Mouse (Mus musculus): ENCODE data around the gene Mrpl2. TPM values are rescaled to one million over a fixed set of nuclear protein-coding genes. Genes with fewer than 3 reads are reported as not detected.
A peak's percentile ranks its signal among the peaks of the same experiment; 100 is the strongest.

The Mrpl2 gene
- 66.1 and 74.9 TPM in 2 replicates for polyA plus RNA-seq (2015; fragmentation: Nextera tagmentation; extraction: Ambion mirVana)

- peak within 1 kb of the TSS; percentile 77 for H3K9ac ChIP-seq (replicated peaks; ENCODE audit: low read depth, low read length)
- peak within 1 kb of the TSS; percentile 69 for H3K4me3 ChIP-seq (replicated peaks; ENCODE audit: low read length)
- H3K4me1 ChIP-seq (replicated peaks; ENCODE audit: control insufficient read depth, insufficient read depth, low read length), result peaks cover 24% of the 10 kb centered on the region
- no peaks in the 10 kb centered on the region for H3K27me3 ChIP-seq (replicated peaks; ENCODE audit: control insufficient read depth, insufficient read depth, low read length)
- H3K9me3 ChIP-seq (ENCODE audit: control insufficient read depth, low read length), result no peaks in the 10 kb centered on the region
- peak within 1 kb of the TSS; percentile 86 for H3K27ac ChIP-seq (ENCODE audit: low read length)
- peak within 1 kb of the TSS; percentile 96 for H3K4me2 ChIP-seq (ENCODE audit: low read length)
- H3K36me3 ChIP-seq (ENCODE audit: control insufficient read depth, insufficient read depth), result peaks cover 9% of the 10 kb centered on the region; the same call in 1 of the 2 replicates
- ATAC-seq, result peak; percentile 75
- WGBS, result under 1% methylated on average over 53 of the region's 53 CpGs
Measured at GRCm38 (mm10) chr17:46645561-46646321, at the start of gene Mrpl2, which contains the start of gene Klc4. Gene Mrpl2 (plus strand): TSS chr17:46646229. Gene Klc4 (minus strand): TSS chr17:46646022.

GRCm38 (mm10) chr17:46597956-46598355, 48.1 kb upstream of the Mrpl2 start:
- no peak overlapping the region for H3K4me3 ChIP-seq (replicated peaks; ENCODE audit: low read length)
- H3K4me1 ChIP-seq (replicated peaks; ENCODE audit: control insufficient read depth, insufficient read depth, low read length), result peaks cover 4% of the 10 kb centered on the region
- H3K9ac ChIP-seq (replicated peaks; ENCODE audit: low read depth, low read length), result no peak overlapping the region
- WGBS, result 96% methylated on average over 11 of the region's 11 CpGs
- no peaks in the 10 kb centered on the region for H3K36me3 ChIP-seq (ENCODE audit: control insufficient read depth, insufficient read depth)
- no peak for ATAC-seq
- H3K9me3 ChIP-seq (ENCODE audit: control insufficient read depth, low read length), result no peaks in the 10 kb centered on the region
- no peak overlapping the region for H3K27ac ChIP-seq (ENCODE audit: low read length)
- H3K27me3 ChIP-seq (replicated peaks; ENCODE audit: control insufficient read depth, insufficient read depth, low read length), result no peaks in the 10 kb centered on the region
- H3K4me2 ChIP-seq (ENCODE audit: low read length), result no peak overlapping the region

GRCm38 (mm10) chr17:46598963-46599362, 47.1 kb upstream of the Mrpl2 start:
- Histone ChIP-seq H3K36me3 (ENCODE audit: control insufficient read depth, insufficient read depth) (no peaks in the 10 kb centered on the region), H3K4me1 (replicated peaks; ENCODE audit: control insufficient read depth, insufficient read depth, low read length) (0 out of 2 replicates have a peak, but pooled peaks cover 3% of the 10 kb centered on the region), H3K9ac (replicated peaks; ENCODE audit: low read depth, low read length) (no peak overlapping the region), H3K4me2 (ENCODE audit: low read length) (no peak overlapping the region), H3K27ac (ENCODE audit: low read length) (no peak overlapping the region), H3K4me3 (replicated peaks; ENCODE audit: low read length) (no peak overlapping the region), H3K9me3 (ENCODE audit: control insufficient read depth, low read length) (no peaks in the 10 kb centered on the region), H3K27me3 (replicated peaks; ENCODE audit: control insufficient read depth, insufficient read depth, low read length) (no peaks in the 10 kb centered on the region)
- no peak for ATAC-seq
- 84% methylated on average over 4 of the region's 4 CpGs for WGBS

GRCm38 (mm10) chr17:46600569-46600968, 45.5 kb upstream of the Mrpl2 start:
- 84% methylated on average over 2 of the region's 2 CpGs for WGBS
- no peak overlapping the region for H3K4me3 ChIP-seq (replicated peaks; ENCODE audit: low read length)

GRCm38 (mm10) chr17:46602212-46602611, 43.8 kb upstream of the Mrpl2 start:
- H3K27me3 ChIP-seq (replicated peaks; ENCODE audit: control insufficient read depth, insufficient read depth, low read length), result no peaks in the 10 kb centered on the region
- no peaks in the 10 kb centered on the region for H3K36me3 ChIP-seq (ENCODE audit: control insufficient read depth, insufficient read depth)
- H3K4me2 ChIP-seq (ENCODE audit: low read length), result no peak overlapping the region
- H3K4me1 ChIP-seq (replicated peaks; ENCODE audit: control insufficient read depth, insufficient read depth, low read length), result peaks cover 8% of the 10 kb centered on the region; the same call in 1 of the 2 replicates
- no peak overlapping the region for H3K9ac ChIP-seq (replicated peaks; ENCODE audit: low read depth, low read length)
- H3K4me3 ChIP-seq (replicated peaks; ENCODE audit: low read length), result no peak overlapping the region
- no peak overlapping the region for H3K27ac ChIP-seq (ENCODE audit: low read length)
- no peak for ATAC-seq
- no peaks in the 10 kb centered on the region for H3K9me3 ChIP-seq (ENCODE audit: control insufficient read depth, low read length)
- WGBS, result 78% methylated on average over 9 of the region's 9 CpGs

More at GRCm38 (mm10) chr17:46600569-46600968, 45.5 kb upstream of the Mrpl2 start:
- peaks cover 8% of the 10 kb centered on the region; the same call in 1 of the 2 replicates for H3K4me1 ChIP-seq (replicated peaks; ENCODE audit: control insufficient read depth, insufficient read depth, low read length)
- H3K9ac ChIP-seq (replicated peaks; ENCODE audit: low read depth, low read length), result no peak overlapping the region
- ATAC-seq, result no peak
- H3K4me2 ChIP-seq (ENCODE audit: low read length), result no peak overlapping the region
- H3K36me3 ChIP-seq (ENCODE audit: control insufficient read depth, insufficient read depth), result no peaks in the 10 kb centered on the region
- H3K9me3 ChIP-seq (ENCODE audit: control insufficient read depth, low read length), result no peaks in the 10 kb centered on the region
- H3K27me3 ChIP-seq (replicated peaks; ENCODE audit: control insufficient read depth, insufficient read depth, low read length), result no peaks in the 10 kb centered on the region
- no peak overlapping the region for H3K27ac ChIP-seq (ENCODE audit: low read length)

GRCm38 (mm10) chr17:46603229-46603628, 42.8 kb upstream of the Mrpl2 start:
- H3K4me1 ChIP-seq (replicated peaks; ENCODE audit: control insufficient read depth, insufficient read depth, low read length), result peaks cover 8% of the 10 kb centered on the region; the same call in 1 of the 2 replicates
- no peak for ATAC-seq
- no peaks in the 10 kb centered on the region for H3K36me3 ChIP-seq (ENCODE audit: control insufficient read depth, insufficient read depth)
- H3K4me3 ChIP-seq (replicated peaks; ENCODE audit: low read length), result no peak overlapping the region
- no peak overlapping the region for H3K27ac ChIP-seq (ENCODE audit: low read length)
- 95% methylated on average over 4 of the region's 4 CpGs for WGBS
- no peak overlapping the region for H3K9ac ChIP-seq (replicated peaks; ENCODE audit: low read depth, low read length)
- H3K9me3 ChIP-seq (ENCODE audit: control insufficient read depth, low read length), result no peaks in the 10 kb centered on the region
- H3K27me3 ChIP-seq (replicated peaks; ENCODE audit: control insufficient read depth, insufficient read depth, low read length), result no peaks in the 10 kb centered on the region
- no peak overlapping the region for H3K4me2 ChIP-seq (ENCODE audit: low read length)

- no peak overlapping the region for H3K4me2 ChIP-seq (ENCODE audit: low read length)
- H3K4me3 ChIP-seq (replicated peaks; ENCODE audit: low read length), result no peak overlapping the region
- no peak overlapping the region for H3K9ac ChIP-seq (replicated peaks; ENCODE audit: low read depth, low read length)
- H3K4me1 ChIP-seq (replicated peaks; ENCODE audit: control insufficient read depth, insufficient read depth, low read length), result peaks cover 8% of the 10 kb centered on the region; the same call in 1 of the 2 replicates
- 45% methylated on average over 5 of the region's 5 CpGs for WGBS
- no peak overlapping the region for H3K27ac ChIP-seq (ENCODE audit: low read length)
- ATAC-seq, result no peak
- no peaks in the 10 kb centered on the region for H3K36me3 ChIP-seq (ENCODE audit: control insufficient read depth, insufficient read depth)
- H3K27me3 ChIP-seq (replicated peaks; ENCODE audit: control insufficient read depth, insufficient read depth, low read length), result no peaks in the 10 kb centered on the region
- no peaks in the 10 kb centered on the region for H3K9me3 ChIP-seq (ENCODE audit: control insufficient read depth, low read length)
Measured at GRCm38 (mm10) chr17:46605126-46605525, 40.9 kb upstream of the Mrpl2 start.

- no peak overlapping the region for H3K4me2 ChIP-seq (ENCODE audit: low read length)
- H3K27me3 ChIP-seq (replicated peaks; ENCODE audit: control insufficient read depth, insufficient read depth, low read length), result no peaks in the 10 kb centered on the region
- no peaks in the 10 kb centered on the region for H3K9me3 ChIP-seq (ENCODE audit: control insufficient read depth, low read length)
- H3K36me3 ChIP-seq (ENCODE audit: control insufficient read depth, insufficient read depth), result no peaks in the 10 kb centered on the region
- H3K4me1 ChIP-seq (replicated peaks; ENCODE audit: control insufficient read depth, insufficient read depth, low read length), result peaks cover 8% of the 10 kb centered on the region; the same call in 1 of the 2 replicates
- ATAC-seq, result no peak
- no peak overlapping the region for H3K27ac ChIP-seq (ENCODE audit: low read length)
- H3K9ac ChIP-seq (replicated peaks; ENCODE audit: low read depth, low read length), result no peak overlapping the region
- no peak overlapping the region for H3K4me3 ChIP-seq (replicated peaks; ENCODE audit: low read length)
- 69% methylated on average over 12 of the region's 12 CpGs for WGBS
Measured at GRCm38 (mm10) chr17:46605987-46606386, 40.0 kb upstream of the Mrpl2 start.

GRCm38 (mm10) chr17:46609721-46610514, 36.1 kb upstream of the Mrpl2 start:
- no peak overlapping the region for H3K9ac ChIP-seq (replicated peaks; ENCODE audit: low read depth, low read length)
- no peak overlapping the region for H3K4me3 ChIP-seq (replicated peaks; ENCODE audit: low read length)
- WGBS, result 46% methylated on average over 15 of the region's 15 CpGs
- H3K27ac ChIP-seq (ENCODE audit: low read length), result no peak overlapping the region
- no peaks in the 10 kb centered on the region for H3K9me3 ChIP-seq (ENCODE audit: control insufficient read depth, low read length)
- no peak for ATAC-seq
- H3K27me3 ChIP-seq (replicated peaks; ENCODE audit: control insufficient read depth, insufficient read depth, low read length), result no peaks in the 10 kb centered on the region
- H3K4me2 ChIP-seq (ENCODE audit: low read length), result no peak overlapping the region
- peaks cover 20% of the 10 kb centered on the region for H3K4me1 ChIP-seq (replicated peaks; ENCODE audit: control insufficient read depth, insufficient read depth, low read length)
- no peaks in the 10 kb centered on the region for H3K36me3 ChIP-seq (ENCODE audit: control insufficient read depth, insufficient read depth)

Measured in forebrain, embryonic 16.5 days (tissue).